Mouse (Mus musculus) adrenal gland, adult (tissue): ENCODE results near the gene Nfatc4.
A peak's percentile ranks its signal among the peaks of the same experiment; 100 is the strongest.

ENCODE experiments used
- DNase-seq, 2 experiments: peaks; one replicate each; pipeline ENCODE4 v3.0.0; 2022 to 2023; ENCODE audit warnings: low spot score in 1 of 2; ENCODE audit not compliant: inconsistent age in 2 of 2

The Nfatc4 gene

DNA sequence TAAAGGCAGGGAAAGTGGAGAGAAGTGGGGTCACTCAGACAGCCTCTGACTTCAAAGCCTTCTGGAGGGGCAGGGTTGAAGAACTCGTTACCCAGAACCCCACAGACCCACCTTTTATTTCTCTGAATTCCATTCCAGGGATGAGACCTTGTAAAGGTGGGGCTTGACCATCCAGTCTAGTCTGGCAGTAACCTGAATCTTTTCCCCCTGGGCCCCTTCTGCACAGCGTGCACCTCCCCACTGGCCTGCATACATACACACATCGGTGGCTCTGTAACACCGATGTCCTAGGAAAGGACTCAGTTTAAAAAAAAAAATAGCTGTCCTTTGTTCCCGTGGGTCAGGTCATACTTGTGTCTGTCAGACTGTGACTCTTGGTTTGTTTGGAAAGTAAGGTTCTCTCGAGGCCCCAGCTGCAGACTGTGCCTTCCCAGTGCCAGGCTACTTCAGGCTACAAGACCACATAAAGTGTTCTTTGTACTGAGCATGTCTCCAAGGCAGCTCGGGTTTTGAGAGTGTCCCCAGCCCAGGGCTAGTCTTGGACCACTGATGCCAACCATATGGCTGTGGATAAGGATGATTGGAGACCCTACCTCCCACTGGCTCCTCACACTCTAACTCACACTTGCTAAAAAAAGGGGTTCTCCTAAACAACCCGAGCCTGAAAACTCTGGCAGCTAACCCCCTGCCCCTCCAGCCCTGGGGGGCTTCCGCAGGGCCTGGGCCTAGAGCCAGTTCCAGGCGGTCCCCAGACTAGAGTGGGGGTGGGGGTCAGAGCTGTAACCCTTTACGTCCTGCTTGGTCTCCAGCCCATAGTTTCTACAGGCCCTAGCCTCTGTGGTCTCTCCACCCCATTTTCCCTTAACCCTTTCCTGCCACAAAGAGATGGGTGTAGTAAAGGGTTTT lies 30.0 kb downstream of the Nfatc4 start:
- DNase-seq: no peak

DNA sequence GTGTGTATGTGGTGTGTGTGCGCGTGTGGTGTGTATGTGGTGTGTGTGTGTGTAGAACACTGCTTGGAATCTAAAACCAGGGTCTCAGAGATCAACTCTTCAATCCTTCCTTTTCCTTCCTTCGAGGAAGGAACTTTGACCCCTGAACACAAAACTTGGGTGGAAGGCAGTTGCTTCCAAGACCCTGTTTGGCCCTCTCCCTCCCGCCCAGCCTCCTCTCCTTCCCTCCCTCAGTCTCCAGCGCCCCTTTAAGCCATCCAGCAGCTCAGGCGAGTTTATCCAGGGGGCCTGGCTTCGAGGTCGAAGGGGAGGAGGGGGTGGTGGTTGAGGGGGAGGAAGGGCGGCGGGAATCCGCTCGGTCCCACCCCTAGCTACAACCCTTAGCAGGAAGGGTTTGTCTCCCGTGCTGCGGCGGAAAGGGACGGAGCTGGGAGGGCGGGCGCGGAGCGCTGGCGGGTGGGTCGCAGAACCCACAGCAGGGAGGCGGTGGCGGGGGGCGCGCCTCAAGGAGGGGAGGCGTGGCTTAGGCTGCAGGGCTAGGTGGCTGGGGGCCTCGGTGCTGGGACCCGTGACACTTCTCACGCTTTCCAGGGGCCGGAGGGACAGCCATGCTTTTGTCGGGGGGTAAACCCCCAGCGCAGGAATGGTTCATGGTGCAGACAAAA lies 30.8 kb downstream of the Nfatc4 start, which contains the start of gene Nynrin:
Nynrin (plus strand) TSS at position 390 of the 665 bp plus-strand sequence.
- DNase-seq: peak; percentile 61 to 79

DNA sequence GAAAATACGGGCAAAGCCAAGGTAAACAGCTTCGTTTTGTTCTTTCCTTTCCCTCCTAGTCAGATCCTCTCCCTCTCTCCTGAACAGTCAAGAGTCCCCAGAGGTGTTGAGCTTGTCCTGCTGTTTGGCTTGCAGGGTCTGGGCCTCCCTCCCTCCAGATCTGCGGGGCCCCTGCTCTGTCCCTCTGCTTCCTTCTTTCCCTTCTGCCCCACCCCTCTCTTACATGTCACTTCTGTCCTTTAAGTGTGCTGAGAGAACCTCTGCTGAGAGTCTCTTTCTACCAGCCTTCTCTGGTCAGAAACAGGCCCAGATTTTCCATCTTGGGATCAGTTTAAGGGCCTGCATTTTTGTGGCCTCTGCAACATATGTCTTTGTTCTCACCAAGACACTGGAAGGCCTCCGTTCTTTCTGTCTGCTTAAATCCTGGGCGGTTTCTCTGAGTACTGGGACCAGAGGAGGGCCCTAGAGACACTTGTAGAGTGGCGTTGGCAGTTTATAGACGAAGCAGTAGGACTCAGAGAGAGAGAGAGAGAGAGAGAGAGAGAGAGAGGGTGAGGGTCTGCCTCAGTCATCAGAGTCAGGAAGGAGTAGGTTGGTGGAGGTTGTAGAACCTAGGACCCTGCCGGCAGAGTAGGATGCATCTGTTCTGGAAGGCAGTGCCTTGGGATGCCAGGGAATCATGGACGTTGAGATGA lies 31.6 kb downstream of the Nfatc4 start:
- DNase-seq: peak in 1 of 2 experiments; percentile 63

DNA sequence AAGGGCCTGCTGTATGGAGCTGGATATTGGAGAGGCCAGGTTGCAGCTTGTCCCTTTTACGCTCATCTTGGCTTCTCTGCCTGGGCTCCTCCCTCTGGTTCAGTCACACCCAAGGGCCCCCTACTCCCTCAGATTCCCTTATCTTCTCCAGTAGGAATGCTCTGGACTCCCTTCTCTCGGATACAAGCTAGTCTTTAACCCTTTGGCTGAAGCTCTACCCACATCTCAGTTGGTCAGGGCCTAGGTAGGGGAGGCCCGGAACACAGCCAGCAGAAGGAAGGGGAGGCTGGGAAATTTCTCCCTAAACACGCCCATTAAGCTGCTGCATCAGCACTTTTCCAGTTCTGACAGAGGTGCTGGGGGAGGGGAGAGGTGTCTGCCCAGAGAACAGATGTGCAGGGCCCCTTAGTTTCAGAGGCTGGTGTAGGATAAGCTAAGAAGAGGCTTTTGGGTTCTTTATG lies 32.2 kb downstream of the Nfatc4 start:
- peak in 1 of 2 experiments; percentile 71 for DNase-seq

DNA sequence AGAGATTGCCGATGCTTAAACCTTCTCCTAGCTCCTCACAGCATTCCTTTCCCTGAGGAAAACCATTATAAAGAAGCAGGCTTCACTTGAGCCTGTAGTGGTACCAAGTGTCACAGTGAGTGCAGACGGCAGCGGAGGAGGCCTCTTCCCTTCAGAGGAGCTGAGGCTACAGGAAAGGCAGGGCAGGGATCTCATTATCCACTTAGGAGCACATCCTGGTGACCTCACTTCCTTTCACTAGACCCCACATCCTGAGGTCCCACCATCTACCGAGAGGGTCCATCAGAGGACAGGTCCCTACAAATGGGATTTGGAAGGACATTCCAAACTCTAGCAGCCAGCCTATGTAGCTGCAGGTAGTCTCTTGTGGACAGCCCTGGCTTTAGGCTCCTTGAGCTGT lies 34.6 kb downstream of the Nfatc4 start:
- DNase-seq: no peak

DNA sequence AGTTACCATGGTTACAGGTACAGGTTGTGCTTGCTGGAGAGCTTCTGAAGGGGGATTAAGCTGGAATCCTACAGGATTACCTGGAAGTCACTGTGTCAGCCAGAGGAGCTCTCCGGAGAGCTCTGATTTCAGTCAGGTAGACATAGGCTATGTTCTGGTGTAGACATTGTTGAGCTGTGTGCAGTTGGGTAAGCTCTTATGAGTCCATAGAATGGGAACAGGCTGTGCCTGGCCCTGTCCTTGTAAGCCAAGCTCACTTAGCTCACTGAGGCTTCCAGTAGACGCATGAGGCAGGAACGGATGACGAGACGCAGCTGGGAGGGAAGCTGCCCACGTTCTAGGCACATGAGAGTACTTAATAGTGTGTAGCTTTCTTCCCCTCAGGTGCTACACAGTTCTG lies 39.2 kb downstream of the Nfatc4 start:
- DNase-seq: peak in 1 of 2 experiments; percentile 66

DNA sequence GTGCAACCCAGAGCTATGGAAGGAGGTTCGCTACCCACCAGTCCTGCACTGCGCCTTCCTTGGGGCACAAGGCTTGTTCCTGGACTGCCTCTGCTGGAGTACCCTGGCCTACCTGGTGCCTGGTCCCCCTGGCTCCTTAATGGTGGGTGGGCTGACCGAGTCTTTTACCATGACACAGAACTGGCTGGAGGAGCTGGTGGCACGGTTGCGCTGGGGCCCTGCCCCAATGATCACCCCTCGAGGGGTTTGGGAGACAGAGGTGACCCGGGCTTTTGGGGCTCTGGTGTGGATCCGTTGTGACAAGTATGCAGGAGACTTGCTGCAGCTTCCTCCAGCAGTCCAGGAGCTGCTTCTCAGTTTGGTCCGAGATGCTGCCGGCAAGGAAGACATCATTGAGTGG lies 40.0 kb downstream of the Nfatc4 start:
- no peak for DNase-seq

DNA sequence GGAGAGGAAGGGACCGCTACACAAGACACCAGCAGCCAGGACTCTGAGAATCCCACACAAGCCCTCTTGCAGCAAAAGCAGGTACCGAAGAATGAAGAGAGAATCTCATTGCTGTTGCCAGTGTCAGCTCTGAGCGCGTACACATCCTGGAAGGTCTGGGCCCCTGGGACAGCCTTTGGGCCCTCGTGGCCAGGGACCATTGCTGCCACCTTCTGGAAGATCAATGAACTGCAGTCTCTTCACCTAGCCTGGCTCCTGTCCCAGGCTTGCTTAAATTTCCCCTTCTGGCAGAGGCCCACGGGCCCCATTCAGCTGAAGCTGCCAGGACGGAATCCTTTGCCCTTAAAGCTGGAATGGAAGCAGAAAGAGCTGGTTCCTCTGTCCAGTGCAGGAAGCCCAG lies 40.8 kb downstream of the Nfatc4 start:
- DNase-seq: peak; percentile 76 to 94

DNA sequence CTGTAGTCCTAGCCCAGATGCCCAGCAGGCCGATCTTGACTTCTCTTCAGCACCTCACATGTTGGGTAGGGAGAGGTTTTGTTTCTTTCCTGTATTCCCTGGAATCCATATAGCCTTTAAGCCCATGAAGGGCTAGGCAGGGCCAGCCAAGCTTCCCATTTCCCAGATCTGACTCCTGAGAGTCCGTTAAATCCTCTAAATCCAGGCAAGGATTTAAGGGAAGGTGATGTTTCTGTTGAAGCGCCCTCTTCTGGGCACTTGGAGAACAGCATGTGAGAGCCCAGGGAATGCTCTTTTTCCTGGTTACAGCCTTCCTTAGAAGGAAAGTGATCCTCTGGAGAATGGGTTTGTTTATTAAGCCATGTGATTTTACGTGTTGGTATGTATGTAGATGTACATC lies 44.0 kb downstream of the Nfatc4 start:
- DNase-seq: peak in 1 of 2 experiments; percentile 88

DNA sequence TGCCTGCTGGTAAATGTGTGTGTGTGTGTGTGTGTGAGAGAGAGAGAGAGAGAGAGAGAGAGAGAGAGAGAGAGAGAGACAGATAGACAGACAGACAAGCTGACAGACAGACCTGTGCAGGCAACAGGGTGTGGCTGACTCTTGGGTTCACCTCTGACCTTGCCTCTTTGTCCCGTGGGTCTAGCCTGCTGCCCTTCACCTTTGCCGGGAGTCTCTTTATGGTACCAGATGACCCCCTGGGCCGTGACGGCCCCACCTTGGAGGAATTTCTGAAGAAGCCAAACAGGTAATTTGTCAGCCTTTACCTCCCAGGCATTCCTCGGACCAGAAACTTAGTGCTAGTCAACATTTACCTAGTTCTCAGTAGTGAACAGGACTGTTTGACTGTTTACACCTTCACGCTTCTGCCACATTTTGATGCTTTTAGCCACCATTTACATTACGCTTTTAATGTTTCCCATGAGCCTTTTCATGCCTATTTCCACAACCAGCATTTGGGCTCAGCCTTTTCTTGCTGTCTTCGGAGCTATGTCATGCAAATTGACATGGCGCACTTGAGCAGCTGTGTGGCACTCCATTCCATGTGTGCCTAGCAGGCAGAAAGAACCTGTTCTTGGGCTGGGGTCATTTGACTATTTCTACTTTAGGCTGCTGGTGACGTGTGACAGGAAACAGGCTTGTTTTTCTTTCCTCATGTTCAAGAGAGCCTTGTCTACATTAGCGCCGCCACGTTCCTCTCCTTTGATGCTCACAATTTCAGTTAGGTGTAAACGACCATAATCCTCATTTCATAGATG lies 45.5 kb downstream of the Nfatc4 start:
- DNase-seq: no peak

DNA sequence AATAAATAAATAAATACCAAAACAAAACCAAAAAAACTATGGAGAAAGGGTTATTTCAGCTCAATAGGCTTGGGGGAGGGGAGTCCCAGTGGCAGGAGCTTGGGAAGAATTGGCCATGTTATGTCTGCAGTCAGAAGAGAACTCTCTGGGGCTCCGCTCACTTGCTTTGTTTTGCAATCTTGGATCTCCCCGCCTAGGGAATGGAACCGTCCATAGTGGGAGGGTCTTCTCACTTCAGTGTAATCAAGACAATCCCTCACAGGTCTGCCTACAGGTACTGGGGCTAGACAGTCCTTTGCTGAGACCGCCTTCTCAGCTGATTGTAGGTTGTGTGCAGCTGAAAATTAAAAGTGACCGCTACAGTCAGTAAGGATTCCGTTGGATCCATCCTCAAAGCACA lies 46.6 kb downstream of the Nfatc4 start:
- DNase-seq: no peak

DNA sequence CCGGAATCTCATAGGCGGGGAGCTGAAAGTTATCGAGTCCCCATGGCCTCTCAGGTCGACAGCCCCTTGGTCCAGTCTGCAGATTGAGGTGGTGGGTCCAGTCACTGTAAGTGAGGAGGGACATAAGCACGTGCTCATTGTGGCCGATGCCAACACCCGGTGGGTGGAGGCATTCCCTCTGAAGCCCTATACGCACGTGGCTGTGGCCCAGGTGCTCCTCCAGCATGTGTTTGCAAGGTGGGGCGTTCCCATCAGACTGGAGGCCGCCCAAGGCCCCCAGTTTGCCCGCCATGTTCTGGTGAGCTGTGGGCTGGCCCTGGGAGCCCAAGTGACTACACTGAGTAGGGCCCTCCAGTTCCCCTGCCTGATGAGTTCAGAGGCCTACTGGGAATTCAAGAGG lies 49.1 kb downstream of the Nfatc4 start:
- DNase-seq: no peak

DNA sequence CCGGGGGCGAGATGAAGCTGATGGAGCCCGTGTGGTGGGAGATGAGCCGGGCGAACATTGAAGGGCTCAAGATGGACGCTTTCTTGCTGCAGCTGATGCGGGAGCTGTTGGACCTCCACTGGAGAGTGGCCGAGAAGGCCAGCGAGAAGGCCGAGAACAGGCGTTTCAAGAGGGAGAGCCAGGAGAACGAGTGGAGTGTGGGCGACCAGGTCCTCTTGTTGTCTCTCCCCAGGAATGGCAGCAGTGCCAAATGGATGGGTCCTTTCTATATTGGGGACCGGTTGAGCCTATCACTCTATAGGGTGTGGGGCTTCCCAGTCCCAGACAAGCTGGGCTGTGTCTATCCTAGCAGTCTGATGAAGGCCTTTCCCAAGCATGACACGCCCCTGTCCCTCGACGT lies 49.6 kb downstream of the Nfatc4 start:
- no peak for DNase-seq

DNA sequence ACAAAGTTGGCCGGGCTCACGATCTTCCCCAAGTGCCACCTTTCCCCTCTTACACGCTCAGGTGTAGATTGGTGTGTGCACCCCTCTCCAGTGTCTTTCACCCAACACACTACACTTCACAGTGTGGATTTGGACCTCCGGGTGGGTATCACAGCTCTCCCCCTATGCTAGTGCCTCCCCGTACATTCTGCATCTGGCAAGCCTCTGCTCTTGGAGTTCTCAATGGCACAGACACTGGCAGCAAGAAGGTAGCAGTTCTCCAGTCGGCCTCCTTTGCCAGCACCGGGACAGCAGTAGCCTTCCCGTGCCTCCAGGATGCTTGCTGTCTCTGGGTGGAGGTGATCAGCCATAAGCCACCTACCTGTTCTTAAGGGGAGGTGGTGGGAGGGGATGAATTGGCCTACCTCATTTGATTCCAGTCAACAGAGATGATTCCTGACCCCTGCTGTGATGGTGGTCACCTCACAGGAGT lies 50.3 kb downstream of the Nfatc4 start:
- no peak for DNase-seq

DNA sequence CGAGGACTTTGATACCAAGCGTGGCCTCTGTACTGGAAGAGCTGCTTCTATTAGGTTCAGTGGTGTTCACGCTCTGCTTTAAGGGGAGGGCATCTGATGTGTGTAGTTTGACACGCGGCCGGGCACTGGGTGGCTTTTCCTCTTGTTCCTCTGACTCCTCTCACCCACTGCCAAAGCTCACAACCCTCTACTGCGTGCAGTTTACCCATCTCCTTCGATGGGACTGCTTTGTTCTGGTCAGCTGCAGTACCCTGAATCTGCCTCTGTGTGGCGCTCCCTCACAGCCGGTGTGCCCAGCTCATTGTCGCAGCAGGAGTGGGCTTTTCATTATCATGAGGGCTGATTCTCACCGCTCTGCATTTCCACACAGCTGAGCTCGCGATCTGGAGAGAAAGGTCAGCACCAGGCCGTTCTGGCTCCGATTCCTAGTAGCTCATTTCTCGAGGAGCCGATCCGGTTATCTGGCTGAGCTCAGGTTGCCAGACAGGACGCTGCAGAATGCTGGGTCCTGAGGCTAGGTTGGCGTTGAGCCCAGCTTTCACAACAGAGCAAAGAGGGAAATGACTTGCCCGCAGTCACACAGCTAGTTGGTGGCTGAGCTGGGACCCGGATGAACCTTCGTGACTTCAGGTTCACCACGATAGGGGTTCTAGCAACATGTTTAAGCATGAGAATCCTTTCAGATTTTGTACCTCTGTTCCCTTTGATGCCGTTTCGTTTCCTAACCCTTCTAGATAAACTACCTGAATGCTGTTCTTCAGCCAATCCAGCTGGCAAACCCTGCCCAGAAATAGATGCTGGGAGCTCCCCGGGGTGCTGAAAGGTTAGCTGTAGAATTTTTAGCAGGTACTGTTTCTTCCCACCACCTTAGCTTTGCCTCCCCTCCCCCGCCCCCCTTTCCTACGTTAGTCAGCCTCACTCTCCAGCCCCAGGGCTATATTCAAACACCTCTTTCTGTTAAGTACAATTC lies 51.1 kb downstream of the Nfatc4 start:
- DNase-seq: peak; percentile 79 to 93

DNA sequence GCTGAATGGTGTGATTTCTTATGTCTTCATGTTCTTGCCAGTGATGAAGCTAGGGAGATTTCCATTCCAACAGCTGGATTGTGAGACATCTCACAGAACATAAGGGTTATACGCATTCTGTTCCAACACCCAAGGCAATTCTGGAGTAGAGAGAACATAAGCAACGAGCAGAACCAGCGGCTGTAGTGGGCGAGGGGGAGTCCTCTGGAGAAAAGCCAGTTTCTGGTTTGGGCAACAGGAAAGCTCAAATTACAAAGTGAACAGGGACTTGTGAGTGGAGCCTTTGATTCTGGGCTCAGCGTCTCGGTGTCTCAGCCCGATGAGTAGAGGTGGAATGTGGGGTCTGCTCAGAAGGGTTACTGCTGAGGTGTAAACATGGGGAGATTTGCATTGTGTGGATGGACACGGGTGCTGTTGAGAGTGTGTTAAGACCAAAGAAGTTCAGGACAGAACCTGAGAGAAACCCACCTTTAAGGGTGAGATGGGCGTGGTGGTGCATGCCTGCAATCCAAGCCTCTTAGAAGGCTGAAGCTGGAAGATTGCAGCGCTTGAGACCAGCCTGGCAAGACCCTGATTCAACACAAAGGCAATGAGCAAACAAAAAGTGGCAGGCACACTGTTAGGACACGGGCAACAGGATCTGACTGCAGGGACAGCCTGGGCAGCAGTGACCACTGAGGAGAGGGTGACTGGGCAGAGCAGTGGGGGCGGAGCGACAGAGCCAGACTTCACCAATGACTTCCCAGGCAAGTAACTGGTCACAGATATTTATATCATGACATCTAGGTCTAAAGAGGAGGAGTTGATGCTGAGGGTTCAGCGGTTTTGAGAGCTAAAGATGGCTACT lies 54.7 kb downstream of the Nfatc4 start:
- DNase-seq: no peak

DNA sequence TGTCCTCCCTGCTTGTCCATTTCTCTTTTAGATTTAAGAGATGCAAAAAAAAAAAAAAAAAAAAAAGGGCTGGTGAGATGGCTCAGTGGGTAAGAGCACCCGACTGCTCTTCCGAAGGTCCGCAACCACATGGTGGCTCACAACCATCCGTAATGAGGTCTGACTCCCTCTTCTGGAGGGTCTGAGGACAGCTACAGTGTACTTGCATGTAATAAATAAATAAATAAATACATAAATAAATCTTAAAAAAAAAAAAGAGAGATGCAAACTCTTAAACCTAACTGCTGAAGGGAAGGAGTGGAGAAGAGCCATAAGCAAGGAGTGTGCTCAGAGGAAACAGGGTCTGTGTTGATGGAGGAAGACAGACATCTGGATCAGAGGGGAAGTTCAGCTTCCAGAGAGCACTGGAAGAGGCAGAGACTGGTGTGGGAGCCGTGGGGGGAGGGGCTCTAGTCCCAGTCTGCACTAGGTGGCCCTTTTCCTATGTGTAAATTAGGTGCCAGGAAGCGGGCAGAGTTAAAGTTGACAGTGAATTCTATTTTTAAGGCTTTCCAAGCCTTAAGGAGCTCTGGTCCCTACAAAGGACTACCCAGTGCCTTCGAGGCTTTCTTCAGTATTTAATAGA lies 55.5 kb downstream of the Nfatc4 start:
- no peak for DNase-seq

DNA sequence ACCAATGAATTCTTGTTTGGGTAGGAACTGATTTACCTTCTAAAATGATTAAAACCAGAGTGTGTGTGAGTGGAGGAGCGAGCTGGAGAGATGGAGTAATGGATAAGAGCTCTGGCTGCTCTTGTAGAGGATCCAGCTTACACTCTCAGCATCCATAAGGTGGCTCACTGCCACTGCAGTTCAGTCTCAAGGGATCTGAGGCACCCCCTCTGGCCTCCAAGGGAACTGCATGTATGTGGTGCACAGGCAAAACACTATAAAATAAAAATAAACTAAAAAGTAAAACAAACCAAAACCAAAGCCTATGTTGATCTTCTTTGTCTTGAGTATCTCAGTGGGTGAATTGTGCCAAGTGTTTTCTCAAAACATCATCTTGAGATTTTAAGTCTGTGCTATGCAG lies 56.7 kb downstream of the Nfatc4 start:
- DNase-seq: peak; percentile 72 to 92
